Mouse (Mus musculus) G1E (cell line): ENCODE measurements around the gene Nrcam.

Source experiments
- CTCF ChIP-seq: IDR thresholded peaks from 2 replicates; pipeline ENCODE4 v1.5.1; 2012; ENCODE audit warnings: low read depth, low read length, inconsistent platforms, mixed read lengths
- GATA1 ChIP-seq: IDR thresholded peaks from 2 replicates; pipeline ENCODE4 v1.6.1; 2012; ENCODE audit warnings: borderline replicate concordance, low read length, inconsistent platforms, mixed read lengths
- POLR2AphosphoS5 ChIP-seq: IDR thresholded peaks from 2 replicates; pipeline ENCODE4 v1.6.1; 2012; ENCODE audit warnings: low read depth, low read length, inconsistent platforms; ENCODE audit not compliant: insufficient replicate concordance
- TAL1 ChIP-seq: conservative IDR thresholded peaks from 2 replicates; pipeline ENCODE4 v1.6.1; 2012; ENCODE audit warnings: low read depth, low read length, inconsistent platforms, mixed read lengths

DNA sequence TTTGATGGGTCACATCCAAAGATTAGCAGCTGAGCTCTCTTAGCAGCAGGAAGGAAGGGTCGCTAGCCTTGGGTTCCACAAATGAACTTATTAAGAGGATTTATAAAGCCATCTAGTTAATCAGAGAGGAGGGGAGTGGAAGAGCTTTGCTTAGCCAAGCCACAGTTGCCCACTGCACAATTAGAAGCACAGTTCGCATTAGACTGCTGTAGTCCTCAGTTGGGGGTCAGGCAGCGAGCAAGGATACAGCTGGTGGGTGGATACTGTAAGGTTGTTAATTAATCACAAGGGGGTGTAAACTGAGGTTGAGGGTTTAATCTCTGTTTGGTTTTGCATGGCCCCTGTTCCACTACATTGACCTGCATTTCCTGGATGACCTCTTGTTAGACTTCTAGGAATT is 152.7 kb downstream of the Nrcam start:
- TF ChIP-seq CTCF (no peak), GATA1 (no peak), POLR2AphosphoS5 (no peak), TAL1 (no peak)
